Mouse (Mus musculus) CD4-positive, CD25-positive, alpha-beta regulatory T cell, adult 9 weeks (primary cell): ENCODE measurements around the gene Olfr794. TPM values are rescaled to one million over a fixed set of nuclear protein-coding genes. Genes with fewer than 3 reads are reported as not detected.

ENCODE experiments used
- polyA plus RNA-seq: library from polyadenylated mRNA; unstranded; fragments of 100-300 nt; shearing (Covaris generic); gene quantifications from one replicate; pipeline ENCODE4 v1.2.1, GENCODE M21; 2017

Gene Olfr794
- not detected for polyA plus RNA-seq

GRCm38 (mm10) chr10:129567355-129567754 is at the start of gene Olfr794:
Gene Olfr794 (plus strand): TSS chr10:129567655.

GRCm38 (mm10) chr10:129521492-129521891 is 46.0 kb upstream of the Olfr794 start, which contains the start of gene Olfr791:
Gene Olfr791 (plus strand): TSS chr10:129521792.

GRCm38 (mm10) chr10:129538862-129539261 is 28.6 kb upstream of the Olfr794 start, which contains the start of gene Olfr792:
Gene Olfr792 (plus strand): TSS chr10:129539162.

GRCm38 (mm10) chr10:129612470-129612869 is 45.0 kb downstream of the Olfr794 start, which contains the start of gene Olfr796:
Gene Olfr796 (minus strand): TSS chr10:129612570.

Other genes with a start within 250 kb of the Olfr794 start
- not detected for gene Olfr780, start 249.5 kb upstream of the Olfr794 start, polyA plus RNA-seq
- gene Olfr781, start 238.8 kb upstream of the Olfr794 start, polyA plus RNA-seq = not detected
- gene Olfr782, start 218.8 kb upstream of the Olfr794 start, polyA plus RNA-seq = not detected
- not detected for gene Olfr784, start 183.6 kb upstream of the Olfr794 start, polyA plus RNA-seq
- gene Olfr785, start 162.2 kb upstream of the Olfr794 start, polyA plus RNA-seq = not detected
- not detected for gene Olfr786, start 140.3 kb upstream of the Olfr794 start, polyA plus RNA-seq
- not detected for gene Olfr787, start 105.8 kb upstream of the Olfr794 start, polyA plus RNA-seq
- gene Olfr788, start 96.7 kb upstream of the Olfr794 start, polyA plus RNA-seq = not detected
- not detected for gene Olfr789, start 82.9 kb upstream of the Olfr794 start, polyA plus RNA-seq
- not detected for gene Olfr790, start 69.2 kb upstream of the Olfr794 start, polyA plus RNA-seq
- not detected for gene Olfr791, start 45.9 kb upstream of the Olfr794 start, polyA plus RNA-seq
- not detected for gene Olfr792, start 28.5 kb upstream of the Olfr794 start, polyA plus RNA-seq
- not detected for gene Olfr796, start 44.9 kb downstream of the Olfr794 start, polyA plus RNA-seq
- gene Olfr798, start 60.3 kb downstream of the Olfr794 start, polyA plus RNA-seq = 0.07 TPM
- not detected for gene Olfr799, start 69.8 kb downstream of the Olfr794 start, polyA plus RNA-seq
- not detected for gene Olfr800, start 90.0 kb downstream of the Olfr794 start, polyA plus RNA-seq
- gene Olfr801, start 106.2 kb downstream of the Olfr794 start, polyA plus RNA-seq = not detected
- gene Olfr802, start 120.5 kb downstream of the Olfr794 start, polyA plus RNA-seq = not detected
- gene Olfr803, start 126.6 kb downstream of the Olfr794 start, polyA plus RNA-seq = not detected
- gene Olfr804, start 135.6 kb downstream of the Olfr794 start, polyA plus RNA-seq = not detected
- gene Olfr805, start 161.7 kb downstream of the Olfr794 start, polyA plus RNA-seq = not detected
- not detected for gene Olfr806, start 174.3 kb downstream of the Olfr794 start, polyA plus RNA-seq
- gene Olfr807, start 190.1 kb downstream of the Olfr794 start, polyA plus RNA-seq = not detected
- gene Olfr808, start 197.8 kb downstream of the Olfr794 start, polyA plus RNA-seq = not detected
- not detected for gene Olfr809, start 207.0 kb downstream of the Olfr794 start, polyA plus RNA-seq
- not detected for gene Olfr810, start 227.3 kb downstream of the Olfr794 start, polyA plus RNA-seq
- not detected for gene Olfr811, start 236.7 kb downstream of the Olfr794 start, polyA plus RNA-seq